Mouse (Mus musculus): ENCODE results near the gene Pakap. TPM values are rescaled to one million over a fixed set of nuclear protein-coding genes. Genes with fewer than 3 reads are reported as not detected.
A peak's percentile ranks its signal among the peaks of the same experiment; 100 is the strongest.

Gene Pakap
- polyA plus RNA-seq, 1 experiment from 2014 or later = 1.6 TPM

- TF ChIP-seq CTCF (IDR thresholded peaks at IDR 0.05) = peak; percentile 70
- DNase-seq (ENCODE audit: low read depth, low spot score) (peak; percentile 39), ATAC-seq (no peak)
- ChIA-PET POLR2A (no interaction called here), CTCF (interaction anchor here (0.6 to 3.4 kb wide), 7 partner anchors 122 to 422 kb away, joined by 3 to 23 read pairs (median 3); no protein-coding TSS in a partner anchor)
- in situ Hi-C loops (cut with MboI; ENCODE audit: low pct_unique_long_range_greater_than_20kb) = loop anchor here (5.0 kb wide), 3 partner anchors 109 to 404 kb away; no protein-coding TSS in a partner anchor
- H3K27me3 ChIP-seq = no peaks in the 10 kb centered on the region
Observed at GRCm38 (mm10) chr4:57672996-57673906, 105.3 kb downstream of the Pakap start.

GRCm38 (mm10) chr4:57674351-57674750 lies 106.4 kb downstream of the Pakap start:
- ATAC-seq = no peak
- ChIA-PET POLR2A (interaction anchor here (0.6 kb wide), 1 partner anchor 218 kb away, joined by 3 read pairs; no protein-coding TSS in a partner anchor), CTCF (interaction anchor here (1.1 kb wide), 1 partner anchor 28 kb away, joined by 3 read pairs; no protein-coding TSS in a partner anchor)
- DNase-seq (ENCODE audit: low read depth, low spot score) = no peak
- TF ChIP-seq CTCF (IDR thresholded peaks at IDR 0.05) = no peak
- in situ Hi-C loops (cut with MboI; ENCODE audit: low pct_unique_long_range_greater_than_20kb) = loop anchor here (5.0 kb wide), 3 partner anchors 108 to 403 kb away; no protein-coding TSS in a partner anchor
- H3K27me3 ChIP-seq = no peaks in the 10 kb centered on the region

- no peak for TF ChIP-seq CTCF (IDR thresholded peaks at IDR 0.05)
- H3K27me3 ChIP-seq = no peaks in the 10 kb centered on the region
- DNase-seq (ENCODE audit: low read depth, low spot score) = no peak
- ChIA-PET POLR2A (interaction anchor here (1.1 kb wide), 1 partner anchor 107 kb away, joined by 3 read pairs; no protein-coding TSS in a partner anchor), CTCF (interaction anchor here (1.1 kb wide), 1 partner anchor 27 kb away, joined by 3 read pairs; no protein-coding TSS in a partner anchor)
- in situ Hi-C loops (cut with MboI; ENCODE audit: low pct_unique_long_range_greater_than_20kb) = no loop called here
- no peak for ATAC-seq
Observed at GRCm38 (mm10) chr4:57675387-57675786, 107.4 kb downstream of the Pakap start.

- no peak for ATAC-seq
- CTCF ChIA-PET = no interaction called here
- DNase-seq (ENCODE audit: low read depth, low spot score) = no peak
- no peaks in the 10 kb centered on the region for H3K27me3 ChIP-seq
- TF ChIP-seq CTCF (IDR thresholded peaks at IDR 0.05) = no peak
- POLR2A ChIA-PET = no interaction called here
- in situ Hi-C loops (cut with MboI; ENCODE audit: low pct_unique_long_range_greater_than_20kb) = no loop called here
Observed at GRCm38 (mm10) chr4:57677916-57678315, 109.9 kb downstream of the Pakap start.

- ChIA-PET POLR2A (no interaction called here), CTCF (interaction anchor here (1.0 to 1.6 kb wide), 2 partner anchors 8 to 110 kb away, joined by 3 to 6 read pairs; no protein-coding TSS in a partner anchor)
- DNase-seq (ENCODE audit: low read depth, low spot score) = no peak
- ATAC-seq = no peak
- in situ Hi-C loops (cut with MboI; ENCODE audit: low pct_unique_long_range_greater_than_20kb) = no loop called here
- no peaks in the 10 kb centered on the region for H3K27me3 ChIP-seq
- no peak for TF ChIP-seq CTCF (IDR thresholded peaks at IDR 0.05)
Observed at GRCm38 (mm10) chr4:57678991-57679457, 111.0 kb downstream of the Pakap start.

GRCm38 (mm10) chr4:57680186-57680585 lies 112.2 kb downstream of the Pakap start:
- TF ChIP-seq CTCF (IDR thresholded peaks at IDR 0.05) = no peak
- ChIA-PET CTCF (interaction anchor here (1.6 kb wide), 1 partner anchor 9 kb away, joined by 6 read pairs; no protein-coding TSS in a partner anchor), POLR2A (no interaction called here)
- DNase-seq (ENCODE audit: low read depth, low spot score) (no peak), ATAC-seq (no peak)
- no peaks in the 10 kb centered on the region for H3K27me3 ChIP-seq
- in situ Hi-C loops (cut with MboI; ENCODE audit: low pct_unique_long_range_greater_than_20kb) = no loop called here

GRCm38 (mm10) chr4:57681511-57681910 lies 113.5 kb downstream of the Pakap start:
- TF ChIP-seq CTCF (IDR thresholded peaks at IDR 0.05) = no peak
- CTCF ChIA-PET = no interaction called here
- peak; percentile 64 for DNase-seq (ENCODE audit: low read depth, low spot score)
- in situ Hi-C loops (cut with MboI; ENCODE audit: low pct_unique_long_range_greater_than_20kb) = no loop called here
- peak; percentile 67 for ATAC-seq
- H3K27me3 ChIP-seq = no peaks in the 10 kb centered on the region
- POLR2A ChIA-PET = no interaction called here

- CTCF ChIA-PET = no interaction called here
- DNase-seq (ENCODE audit: low read depth, low spot score) = no peak
- no peaks in the 10 kb centered on the region for H3K27me3 ChIP-seq
- POLR2A ChIA-PET = no interaction called here
- TF ChIP-seq CTCF (IDR thresholded peaks at IDR 0.05) = no peak
- in situ Hi-C loops (cut with MboI; ENCODE audit: low pct_unique_long_range_greater_than_20kb) = no loop called here
- ATAC-seq = no peak
Observed at GRCm38 (mm10) chr4:57682341-57682740, 114.4 kb downstream of the Pakap start.

GRCm38 (mm10) chr4:57682944-57683343 lies 115.0 kb downstream of the Pakap start:
- no peaks in the 10 kb centered on the region for H3K27me3 ChIP-seq
- ChIA-PET POLR2A (no interaction called here), CTCF (no interaction called here)
- DNase-seq (ENCODE audit: low read depth, low spot score) = no peak
- in situ Hi-C loops (cut with MboI; ENCODE audit: low pct_unique_long_range_greater_than_20kb) = no loop called here
- no peak for ATAC-seq
- TF ChIP-seq CTCF (IDR thresholded peaks at IDR 0.05) = no peak

GRCm38 (mm10) chr4:57684676-57685215 lies 116.8 kb downstream of the Pakap start:
- DNase-seq (ENCODE audit: low read depth, low spot score) = no peak
- ChIA-PET POLR2A (no interaction called here), CTCF (no interaction called here)
- in situ Hi-C loops (cut with MboI; ENCODE audit: low pct_unique_long_range_greater_than_20kb) = no loop called here
- H3K27me3 ChIP-seq = no peaks in the 10 kb centered on the region
- TF ChIP-seq CTCF (IDR thresholded peaks at IDR 0.05) = no peak
- no peak for ATAC-seq

GRCm38 (mm10) chr4:57686736-57687135 lies 118.8 kb downstream of the Pakap start:
- POLR2A ChIA-PET = no interaction called here
- TF ChIP-seq CTCF (IDR thresholded peaks at IDR 0.05) = no peak
- no peaks in the 10 kb centered on the region for H3K27me3 ChIP-seq
- CTCF ChIA-PET = no interaction called here
- no peak for ATAC-seq
- in situ Hi-C loops (cut with MboI; ENCODE audit: low pct_unique_long_range_greater_than_20kb) = no loop called here
- no peak for DNase-seq (ENCODE audit: low read depth, low spot score)
